Mouse (Mus musculus) thymus, postnatal 10 days (tissue): ENCODE measurements around the gene Slc26a10.
"Not testable (repeated sequence)": the region's sequence is repeated elsewhere in the genome, so short reads cannot be mapped to it uniquely, and the experiment has no call there.

ENCODE experiments used
- DNase-seq, 2 experiments: peaks; one replicate each; pipeline ENCODE4 v3.0.0; 2021; ENCODE audit warnings: low spot score in 2 of 2

Gene Slc26a10

DNA sequence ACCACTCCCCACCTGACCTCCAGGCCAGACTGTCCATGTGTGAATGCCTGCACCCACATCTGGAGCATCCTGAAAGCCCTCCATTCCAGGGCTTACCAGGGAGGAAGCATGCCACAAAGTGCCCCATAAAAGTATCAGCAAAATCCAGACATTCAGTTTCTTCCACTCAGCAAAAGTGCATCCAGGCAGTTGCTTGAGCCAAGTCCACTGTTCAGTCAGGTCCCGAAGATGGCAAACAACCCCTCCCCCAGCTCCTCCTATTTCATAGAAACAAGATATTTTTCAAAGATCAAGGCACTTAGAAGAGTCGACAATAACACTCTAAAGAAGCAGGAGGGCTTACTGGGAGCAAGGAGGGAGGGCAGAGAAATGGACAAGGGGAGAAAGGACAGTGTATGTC, 18.0 kb upstream of the Slc26a10 start:
- DNase-seq = no peak

DNA sequence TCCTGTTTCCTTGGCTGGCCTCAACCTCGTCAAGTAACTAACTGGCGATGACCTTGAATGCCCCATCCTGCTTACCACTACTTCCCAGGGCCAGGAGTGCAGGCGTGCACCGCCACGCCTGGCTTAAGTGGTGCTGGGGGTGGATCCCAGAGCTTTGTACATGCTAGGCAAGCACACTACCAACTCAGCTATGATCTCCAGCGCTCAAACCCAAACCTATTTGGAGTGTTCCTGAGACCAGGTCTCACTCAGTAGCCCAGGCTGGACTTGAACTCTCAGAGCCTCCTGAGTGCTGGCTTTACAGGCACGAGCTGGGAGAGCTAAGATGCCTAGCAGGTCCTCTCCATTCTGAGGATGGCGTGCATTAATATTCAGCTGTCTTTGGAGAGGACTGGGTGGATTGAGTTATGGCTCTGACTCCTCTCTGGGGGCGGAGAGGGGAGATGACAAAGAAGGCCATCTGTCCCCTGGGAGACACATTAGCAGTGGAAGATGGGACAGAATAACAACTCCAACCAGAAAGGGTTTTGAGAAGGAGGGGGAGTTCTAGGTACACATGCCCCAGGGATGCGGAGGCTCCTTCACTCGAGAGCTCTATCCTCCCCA, 17.2 kb upstream of the Slc26a10 start:
- DNase-seq = no peak

- no peak for DNase-seq
Measured at GRCm38 (mm10) chr10:127197104-127197503, 16.7 kb upstream of the Slc26a10 start.

DNA sequence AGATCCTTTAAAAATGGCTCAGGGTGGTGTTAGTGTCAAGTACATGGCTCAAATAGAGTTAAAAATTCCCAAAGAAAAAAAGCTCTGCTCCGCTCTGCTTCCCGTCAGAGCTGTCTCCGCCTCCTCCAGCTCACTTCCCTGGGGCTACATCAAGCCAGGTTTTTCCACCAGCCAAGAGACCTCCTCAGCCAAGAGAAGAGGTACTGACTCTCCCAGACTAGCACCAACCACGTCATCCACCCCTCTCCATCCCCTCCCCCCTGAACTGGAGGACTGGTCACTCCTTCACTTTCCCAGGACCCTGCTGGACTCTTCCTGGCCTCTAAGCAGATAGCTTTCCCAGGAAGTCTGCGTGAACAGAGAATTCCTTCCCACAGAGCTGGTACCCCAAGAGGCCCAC, 15.9 kb upstream of the Slc26a10 start:
- DNase-seq = no peak

- peak; percentile 25 to 48 for DNase-seq
Measured at GRCm38 (mm10) chr10:127195328-127196129, 15.1 kb upstream of the Slc26a10 start, which contains the start of gene Dtx3. Dtx3 (minus strand) TSS chr10:127195728.

DNA sequence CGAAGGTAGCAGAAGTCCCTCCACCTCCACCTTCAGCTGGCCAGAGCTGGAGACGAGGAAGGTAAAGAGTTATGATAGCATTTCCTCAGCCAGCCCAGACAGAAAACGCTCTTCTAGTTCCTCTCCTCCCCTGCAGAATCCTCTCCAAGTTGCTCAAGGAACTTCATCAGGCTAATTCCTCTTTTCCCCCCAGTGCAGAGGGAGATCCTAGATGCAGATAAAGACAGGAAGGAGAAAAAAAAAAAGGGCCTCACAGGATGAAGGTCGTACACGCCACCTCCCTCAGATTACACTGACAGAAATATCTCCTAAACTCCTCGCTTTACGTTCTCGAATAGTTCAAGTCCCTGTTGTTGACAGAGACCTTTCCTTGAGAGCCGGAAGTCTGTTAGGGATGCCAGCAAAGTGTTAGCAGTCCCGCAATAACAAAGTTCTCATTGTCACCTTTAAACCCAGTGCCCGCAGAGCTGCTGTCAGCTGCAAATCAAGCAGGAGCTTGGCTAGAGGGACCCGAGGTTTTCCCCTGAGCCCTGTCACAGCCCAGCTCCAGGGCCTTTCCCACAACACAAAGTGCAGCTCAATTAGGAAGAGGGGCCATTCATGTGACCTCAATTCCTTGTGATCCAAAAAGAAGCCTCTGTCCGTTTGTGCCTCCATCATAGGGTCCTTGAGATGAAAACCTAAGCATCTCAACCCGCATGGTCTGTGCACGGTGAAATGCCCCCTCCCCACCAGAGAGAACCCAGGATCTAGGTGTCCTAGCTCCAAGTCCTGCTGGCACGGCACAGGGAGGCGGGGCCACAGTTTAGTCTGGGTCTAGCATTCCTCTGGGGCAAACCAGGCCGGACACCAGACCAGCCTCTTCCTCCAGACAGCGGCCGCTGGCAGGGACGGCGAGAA, 14.2 kb upstream of the Slc26a10 start:
- no peak for DNase-seq

GRCm38 (mm10) chr10:127193011-127193410, 12.6 kb upstream of the Slc26a10 start:
- no peak for DNase-seq

DNA sequence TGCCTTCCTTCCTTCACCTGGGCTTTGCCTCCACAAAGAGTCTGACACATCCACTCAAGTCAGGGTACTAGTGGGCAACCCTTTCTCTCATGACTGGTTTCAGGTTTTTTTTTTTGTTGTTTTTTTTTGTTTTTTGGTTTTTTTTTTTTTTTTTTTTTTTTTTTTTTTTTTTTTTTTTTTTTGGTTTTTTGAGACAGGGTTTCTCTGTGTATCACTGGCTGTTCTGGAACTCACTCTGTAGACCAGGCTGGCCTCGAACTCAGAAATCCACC, 11.5 kb upstream of the Slc26a10 start:
- not testable (repeated sequence) for DNase-seq

GRCm38 (mm10) chr10:127191191-127192056, 11.0 kb upstream of the Slc26a10 start:
- no peak for DNase-seq

- no peak for DNase-seq
Measured at GRCm38 (mm10) chr10:127190398-127191190, 10.1 kb upstream of the Slc26a10 start.

DNA sequence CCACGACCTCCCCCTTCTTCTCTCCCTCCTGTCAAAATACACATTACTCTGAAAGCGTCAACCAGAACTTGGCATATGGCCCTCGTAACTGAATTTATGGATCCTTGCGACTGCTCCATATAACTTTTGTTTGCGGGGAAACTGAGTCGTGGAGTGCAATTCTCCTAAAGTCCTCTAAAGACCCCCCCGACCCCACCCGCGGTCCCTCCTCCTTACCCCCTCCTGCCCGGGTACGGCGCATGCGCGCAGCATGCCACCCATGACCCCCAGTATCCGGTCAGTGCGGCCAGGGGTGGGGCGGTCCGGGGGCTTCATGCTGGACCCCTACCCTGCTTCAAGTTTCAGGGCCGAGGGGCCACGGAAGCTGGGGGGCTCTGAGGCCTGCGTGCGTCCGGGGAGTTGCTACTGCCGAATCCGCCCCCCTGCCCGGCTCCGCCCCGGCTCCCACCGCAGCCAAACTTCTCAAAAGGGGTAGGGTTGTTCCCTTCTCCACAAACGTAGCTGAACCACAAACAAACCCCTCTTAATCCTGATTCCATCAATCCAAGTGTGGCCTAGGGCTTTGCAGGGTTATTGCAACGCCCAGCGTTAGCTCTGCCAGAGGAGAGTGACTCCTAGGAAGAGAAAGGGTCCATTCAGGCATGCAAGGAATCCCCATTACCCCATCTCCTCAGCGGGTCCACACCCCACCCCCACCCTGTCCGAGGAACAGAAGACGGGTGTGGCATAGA, 9.4 kb upstream of the Slc26a10 start, which contains the start of gene Arhgef25:
Gene Arhgef25 (minus strand): TSS at position 433 of the 731 bp plus-strand sequence.
- DNase-seq = no peak

DNA sequence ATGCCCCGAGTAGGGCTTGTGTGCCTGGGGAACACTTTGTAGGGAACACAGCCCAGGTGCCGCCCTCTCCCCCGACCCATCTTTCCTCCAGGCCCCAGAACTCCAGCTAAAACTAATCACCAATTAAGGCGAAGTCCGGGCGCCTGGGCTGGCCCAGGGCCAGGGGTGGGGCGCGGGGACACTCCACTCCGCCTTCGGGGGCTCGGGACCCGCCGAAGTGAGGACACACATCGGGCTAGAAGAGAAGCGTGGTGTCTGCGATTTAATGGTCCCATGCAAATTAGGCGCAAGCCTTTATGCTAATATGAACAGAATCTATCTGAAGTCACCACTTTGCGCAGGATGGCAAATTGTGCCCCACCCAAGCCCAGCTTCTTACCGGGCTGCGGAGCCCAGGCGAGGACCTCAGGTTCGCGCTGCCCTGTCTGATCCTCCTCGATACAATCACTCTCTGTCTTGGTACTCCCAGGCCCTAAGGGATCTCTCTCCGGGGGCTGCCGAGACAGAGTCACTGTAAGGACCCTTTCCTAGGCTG, 8.7 kb upstream of the Slc26a10 start:
- no peak for DNase-seq

DNA sequence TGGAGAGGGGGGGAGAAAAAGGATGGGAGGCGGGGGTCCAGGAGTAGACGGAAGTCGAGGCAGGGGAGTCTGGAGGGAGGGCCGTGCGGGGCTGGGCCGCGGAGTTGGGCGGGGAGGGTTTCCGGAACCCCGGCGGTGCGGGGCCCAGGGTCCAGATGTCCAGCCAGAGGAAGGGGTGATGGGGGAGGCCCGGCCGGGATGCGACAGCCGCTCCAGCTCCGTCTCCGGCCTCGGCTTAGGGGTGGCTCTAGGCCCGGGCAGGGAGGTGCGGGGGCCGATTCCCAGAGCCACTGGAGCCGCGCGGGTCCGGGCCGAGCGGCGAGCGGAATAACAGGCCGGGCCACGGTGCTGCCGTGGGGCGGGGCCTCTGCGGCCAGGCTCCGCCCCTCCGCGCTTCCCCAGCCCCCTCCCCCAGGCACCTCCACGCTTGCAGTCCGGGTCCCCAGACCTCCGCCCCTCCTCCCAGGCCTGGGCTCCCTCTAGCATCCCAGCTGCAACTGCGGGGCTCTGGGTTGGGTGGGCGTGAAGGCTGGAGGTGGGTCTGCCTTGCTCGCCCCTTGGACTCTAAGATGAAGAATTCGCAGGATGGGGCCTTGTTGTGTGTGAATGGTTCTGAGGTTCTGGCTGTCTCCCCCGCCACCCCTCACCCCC, 8.1 kb upstream of the Slc26a10 start:
- no peak for DNase-seq

GRCm38 (mm10) chr10:127188079-127188453, 7.6 kb upstream of the Slc26a10 start:
- no peak for DNase-seq

- DNase-seq = no peak
Measured at GRCm38 (mm10) chr10:127187371-127188078, 7.1 kb upstream of the Slc26a10 start.

GRCm38 (mm10) chr10:127186451-127186850, 6.0 kb upstream of the Slc26a10 start:
- DNase-seq = no peak

GRCm38 (mm10) chr10:127185506-127185905, 5.1 kb upstream of the Slc26a10 start:
- DNase-seq = no peak

GRCm38 (mm10) chr10:127185101-127185500, 4.7 kb upstream of the Slc26a10 start:
- no peak for DNase-seq

DNA sequence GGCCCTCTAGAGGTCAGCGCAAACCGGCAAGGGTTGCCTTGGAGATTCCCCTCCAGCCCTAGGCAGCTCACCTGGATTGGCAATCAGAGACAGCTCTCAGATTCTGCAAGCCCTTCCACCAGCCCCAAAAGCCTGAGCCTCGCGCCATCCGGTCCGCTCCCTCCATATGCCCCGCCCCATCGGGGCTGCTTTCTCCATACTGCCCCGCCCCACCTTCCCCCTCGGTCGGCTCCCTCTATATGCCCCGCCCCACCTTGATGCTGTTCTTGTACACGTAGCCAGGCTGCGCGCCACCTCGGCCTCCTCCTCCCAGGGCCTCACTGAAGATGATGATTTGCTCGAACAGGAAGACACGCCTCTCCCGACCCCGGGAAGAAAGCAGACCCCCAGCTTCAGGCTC, 3.3 kb upstream of the Slc26a10 start:
- DNase-seq = no peak
